Mouse (Mus musculus) MEL (cell line): ENCODE results near the gene Ecpas. TPM values are rescaled to one million over a fixed set of nuclear protein-coding genes. Genes with fewer than 3 reads are reported as not detected.
A peak's percentile ranks its signal among the peaks of the same experiment; 100 is the strongest.

Source experiments
- DNase-seq: peaks from one replicate; pipeline ENCODE4 v3.0.0; 2011; ENCODE audit warnings: low read depth, low spot score
- H3K27ac ChIP-seq: 2 replicates; pipeline ENCODE4 v1.5.1; 2012; ENCODE audit warnings: low read depth, mild to moderate bottlenecking, control low read depth, low read length, moderate library complexity; ENCODE audit not compliant: control insufficient read depth
- H3K27me3 ChIP-seq, 2 experiments: fragments of 150-350 bp in 1 of 2; sonication (generic) in 1 of 2; 2 replicates each; pipeline ENCODE4 v1.6.1; 2012; ENCODE audit warnings: low read length in 2 of 2, mild to moderate bottlenecking in 2 of 2, improper control_type of control experiment in 1 of 2, moderate library complexity in 1 of 2; ENCODE audit not compliant: insufficient read depth in 2 of 2, control insufficient read depth in 1 of 2
- H3K36me3 ChIP-seq, 2 experiments: 2 replicates each; pipeline ENCODE4 v1.6.1; 2012 to 2014; ENCODE audit warnings: low read length in 2 of 2, improper control_type of control experiment in 1 of 2, inconsistent platforms in 1 of 2, mild to moderate bottlenecking in 1 of 2; ENCODE audit not compliant: insufficient read depth in 2 of 2, control insufficient read depth in 1 of 2
- H3K4me1 ChIP-seq, 2 experiments: fragments of 150-350 bp in 1 of 2; sonication (generic) in 1 of 2; 2 replicates each; pipeline ENCODE4 v1.6.1; 2012; ENCODE audit warnings: low read length in 2 of 2, improper control_type of control experiment in 1 of 2, mild to moderate bottlenecking in 1 of 2; ENCODE audit not compliant: insufficient read depth in 2 of 2, control insufficient read depth in 1 of 2
- H3K4me3 ChIP-seq, 2 experiments: fragments of 150-350 bp in 1 of 2; sonication (generic) in 1 of 2; 2 replicates each; pipeline ENCODE4 v1.5.1; 2012; ENCODE audit warnings: low read depth in 2 of 2, low read length in 2 of 2, mild to moderate bottlenecking in 2 of 2, moderate library complexity in 2 of 2, control low read depth in 1 of 2, improper control_type of control experiment in 1 of 2; ENCODE audit not compliant: control insufficient read depth in 1 of 2, insufficient read depth in 1 of 2
- H3K79me2 ChIP-seq: 2 replicates; pipeline ENCODE4 v1.6.1; 2012; ENCODE audit warnings: mild to moderate bottlenecking, low read length, moderate library complexity; ENCODE audit not compliant: control insufficient read depth, poor library complexity, insufficient read depth
- H3K9ac ChIP-seq: 2 replicates; pipeline ENCODE4 v1.6.1; 2012; ENCODE audit warnings: low read depth, mild to moderate bottlenecking, control low read depth, low read length, moderate library complexity; ENCODE audit not compliant: control insufficient read depth, poor library complexity, severe bottlenecking
- H3K9me3 ChIP-seq: fragments of 150-350 bp; sonication (generic); replicated peaks from 2 replicates; pipeline ENCODE4 v1.6.1; 2012; ENCODE audit warnings: mild to moderate bottlenecking, low read length, improper control_type of control experiment, moderate library complexity; ENCODE audit not compliant: insufficient read depth
- CHD1 ChIP-seq: IDR thresholded peaks from 2 replicates; pipeline ENCODE4 v1.6.1; 2012; ENCODE audit warnings: low read depth, mild to moderate bottlenecking, inconsistent platforms, low read length, improper control_type of control experiment
- E2F4 ChIP-seq: IDR thresholded peaks from 2 replicates; pipeline ENCODE4 v1.6.1; 2011; ENCODE audit warnings: low read depth, low read length, improper control_type of control experiment, borderline replicate concordance
- EP300 ChIP-seq, 2 experiments: IDR thresholded peaks; 2 replicates each; pipeline ENCODE4 v1.6.1; 2011; ENCODE audit warnings: improper control_type of control experiment in 2 of 2, low read length in 2 of 2, low read depth in 1 of 2, mild to moderate bottlenecking in 1 of 2
- GATA1 ChIP-seq: IDR thresholded peaks from 2 replicates; pipeline ENCODE4 v1.6.1; 2011; ENCODE audit warnings: low read depth, low read length, improper control_type of control experiment
- HCFC1 ChIP-seq: IDR thresholded peaks from 2 replicates; pipeline ENCODE4 v1.6.1; 2012; ENCODE audit warnings: low read depth, mild to moderate bottlenecking, inconsistent platforms, low read length, improper control_type of control experiment, moderate library complexity
- KAT2A ChIP-seq: conservative IDR thresholded peaks from 2 replicates; pipeline ENCODE4 v1.6.1; 2012; ENCODE audit warnings: low read depth, low read length, improper control_type of control experiment, inconsistent platforms
- MAZ ChIP-seq: IDR thresholded peaks from 2 replicates; pipeline ENCODE4 v1.6.1; 2012; ENCODE audit warnings: low read depth, mild to moderate bottlenecking, inconsistent platforms, low read length, improper control_type of control experiment
- MXI1 ChIP-seq: IDR thresholded peaks from 2 replicates; pipeline ENCODE4 v1.6.1; 2011; ENCODE audit warnings: mild to moderate bottlenecking, low read depth, low read length, improper control_type of control experiment
- POLR2A ChIP-seq, 2 experiments: IDR thresholded peaks; 2 replicates each; pipeline ENCODE4 v1.6.1; 2011 to 2012; ENCODE audit warnings: low read length in 2 of 2, mild to moderate bottlenecking in 2 of 2, control low read depth in 1 of 2, improper control_type of control experiment in 1 of 2, low read depth in 1 of 2, moderate library complexity in 1 of 2; ENCODE audit not compliant: control insufficient read depth in 1 of 2, insufficient read depth in 1 of 2, poor library complexity in 1 of 2
- SIN3A ChIP-seq: IDR thresholded peaks from 2 replicates; pipeline ENCODE4 v1.6.1; 2012; ENCODE audit warnings: low read length, improper control_type of control experiment, inconsistent platforms
- SMC3 ChIP-seq: IDR thresholded peaks from 2 replicates; pipeline ENCODE4 v1.6.1; 2011; ENCODE audit warnings: low read depth, low read length, improper control_type of control experiment
- TAL1 ChIP-seq: IDR thresholded peaks from 2 replicates; pipeline ENCODE4 v1.6.1; 2012; ENCODE audit warnings: mild to moderate bottlenecking, inconsistent platforms, low read length, moderate library complexity, mixed read lengths
- TBP ChIP-seq: IDR thresholded peaks from 2 replicates; pipeline ENCODE4 v1.8.0; 2011; ENCODE audit warnings: low read depth, low read length, improper control_type of control experiment
- TCF12 ChIP-seq: IDR thresholded peaks from 2 replicates; pipeline ENCODE4 v1.6.1; 2014; ENCODE audit warnings: low read depth, mild to moderate bottlenecking, inconsistent platforms, low read length, improper control_type of control experiment, moderate library complexity
- ZMIZ1 ChIP-seq: IDR thresholded peaks from 2 replicates; pipeline ENCODE4 v1.6.1; 2012; ENCODE audit warnings: low read depth, mild to moderate bottlenecking, inconsistent platforms, low read length, improper control_type of control experiment, moderate library complexity
- polyA plus RNA-seq, 2 experiments: library from polyadenylated mRNA; stranded (reverse) in 1 of 2; unstranded in 1 of 2; fragments of >175 nt in 1 of 2; fragments of >200 nt in 1 of 2; gene quantifications; 2 replicates each; pipeline versions ENCODE4 v1.2.1 to v1.2.4; 2012; ENCODE audit warnings: low replicate concordance in 2 of 2, low read depth in 1 of 2; ENCODE audit not compliant: insufficient read length in 2 of 2, insufficient read depth in 1 of 2, missing spikeins in 1 of 2
- total RNA-seq: library from RNA; depleted of rRNA; stranded (reverse); fragments of 300-350 nt; gene quantifications from 2 replicates; pipeline ENCODE4 v1.2.3, GENCODE M21; 2012

Gene Ecpas
- total and polyA plus RNA-seq, 3 experiments = 37.8 to 161 (median 57.6) TPM

GRCm38 (mm10) chr4:58911069-58911830 lies 1.3 kb downstream of the Ecpas start:
- H3K27me3 ChIP-seq = no peaks in the 10 kb centered on the region
- H3K27ac ChIP-seq = peak overlapping the region; percentile 4
- TF ChIP-seq SIN3A (peak; percentile 14; the same call in 1 of the 2 replicates), TAL1 (no peak), TCF12 (no peak), HCFC1 (peak; percentile 83), TBP (peak; percentile 29; the same call in 1 of the 2 replicates), MXI1 (peak; percentile 31; the same call in 1 of the 2 replicates), POLR2A (IDR thresholded peaks at IDR 0.05; ENCODE audit: control insufficient read depth in 1 of 2, insufficient read depth in 1 of 2, low read depth in 1 of 2, low read length in 2 of 2, poor library complexity in 1 of 2) (0 out of 4 replicates have a peak, but pooled peaks of 1 of the 2 experiments have one; percentile 15), EP300 (IDR thresholded peaks at IDR 0.05; ENCODE audit: low read depth in 1 of 2, low read length in 2 of 2) (no peak), E2F4 (no peak), KAT2A (peak; percentile 46; the same call in 1 of the 2 replicates), GATA1 (no peak), SMC3 (no peak), CHD1 (peak; percentile 80; the same call in 1 of the 2 replicates), MAZ (no peak; the same call in 1 of the 2 replicates)
- TF ChIP-seq, all 39 proteins: peak for 7
- H3K36me3 ChIP-seq = peaks cover 0 to 50% of the 10 kb centered on the region in 2 experiments; a peak in 2 of 4 replicates
- H3K4me1 ChIP-seq = peaks cover 29 to 36% of the 10 kb centered on the region in 2 experiments
- peak overlapping the region; percentile 97 to 98 for H3K4me3 ChIP-seq
- no peaks in the 10 kb centered on the region for H3K9me3 ChIP-seq
- H3K9ac ChIP-seq = peak overlapping the region; percentile 89
- peaks cover 55% of the 10 kb centered on the region for H3K79me2 ChIP-seq
- peak; percentile 59 for DNase-seq

DNA sequence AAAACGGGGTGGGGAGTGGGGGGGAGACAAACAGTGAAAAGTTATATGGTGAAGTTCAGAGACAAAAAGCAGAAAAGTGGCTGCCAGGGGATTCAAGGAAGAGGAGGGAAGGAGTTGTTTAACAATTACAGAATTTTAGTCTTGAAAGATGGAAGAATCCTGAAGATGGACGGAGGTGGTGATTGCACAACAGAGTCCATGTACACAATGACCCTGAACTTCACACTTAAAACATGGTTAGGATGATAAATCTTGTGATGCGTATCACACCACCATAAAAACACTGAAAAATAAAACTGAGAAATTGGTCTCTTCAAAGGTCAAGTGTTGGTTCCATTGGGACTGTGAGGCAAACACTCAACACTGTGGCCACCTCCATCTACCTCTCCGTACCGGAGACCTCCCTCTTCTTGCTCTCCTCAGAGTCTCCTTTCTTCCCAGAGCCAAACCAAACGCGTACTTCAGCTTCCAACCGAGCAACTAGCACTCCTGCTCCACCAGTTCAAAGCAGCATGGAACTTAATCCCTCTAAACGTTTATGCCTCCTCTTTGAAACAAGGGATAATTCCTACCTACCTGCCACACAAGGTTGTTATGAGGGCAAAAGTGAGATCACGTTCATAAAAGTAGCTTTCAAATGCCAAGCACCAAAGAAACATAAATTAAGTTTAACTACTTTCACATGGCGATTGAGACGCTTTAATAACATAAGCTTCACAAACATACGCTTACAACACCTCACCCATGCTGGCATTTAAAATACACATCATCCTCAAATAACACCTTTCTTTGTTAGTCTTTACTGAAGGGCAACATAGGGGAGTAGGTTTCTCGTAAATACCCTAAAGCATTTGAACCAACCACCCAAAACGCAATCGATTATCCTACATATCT lies 2.1 kb downstream of the Ecpas start:
- H3K79me2 ChIP-seq = peaks cover 61% of the 10 kb centered on the region
- TF ChIP-seq SIN3A (0 out of 2 replicates have a peak, but pooled peaks have one; percentile 60), MXI1 (peak; percentile 51; the same call in 1 of the 2 replicates), ZMIZ1 (no peak)
- H3K4me1 ChIP-seq = peaks cover 29 to 32% of the 10 kb centered on the region in 2 experiments
- peak overlapping the region; percentile 97 to 98 for H3K4me3 ChIP-seq
- peak; percentile 34 for DNase-seq
- no peak overlapping the region for H3K27ac ChIP-seq
- peak overlapping the region; percentile 89 for H3K9ac ChIP-seq
- no peaks in the 10 kb centered on the region for H3K27me3 ChIP-seq
- H3K36me3 ChIP-seq = peaks cover 0 to 51% of the 10 kb centered on the region in 2 experiments; a peak in 2 of 4 replicates
- no peaks in the 10 kb centered on the region for H3K9me3 ChIP-seq
